Mouse (Mus musculus): ENCODE measurements around the gene Tmem104.
A peak's percentile ranks its signal among the peaks of the same experiment; 100 is the strongest.

GRCm38 (mm10) chr11:115162832-115163480, 24.3 kb upstream of the Tmem104 start, which contains the start of gene Slc9a3r1:
- TF ChIP-seq CEBPB (IDR thresholded peaks at IDR 0.05; ENCODE audit: insufficient read depth, poor library complexity, severe bottlenecking) (no peak), POLR2A (IDR thresholded peaks at IDR 0.05; ENCODE audit: insufficient read length, low read depth) (peak; percentile 86), POLR2AphosphoS2 (IDR thresholded peaks at IDR 0.05; ENCODE audit: insufficient read length, low read depth) (peak; percentile 87), MAX (IDR thresholded peaks at IDR 0.05; ENCODE audit: low read depth) (no peak), USF1 (IDR thresholded peaks at IDR 0.05; ENCODE audit: low read depth) (no peak), TCF3 (IDR thresholded peaks at IDR 0.05; ENCODE audit: insufficient read length, low read depth) (no peak), E2F4 (IDR thresholded peaks at IDR 0.05; ENCODE audit: insufficient read depth) (no peak), REST (IDR thresholded peaks at IDR 0.05; ENCODE audit: insufficient read depth, insufficient read length) (no peak), MYOG (IDR thresholded peaks at IDR 0.05; ENCODE audit: control insufficient read depth in 1 of 3, insufficient read depth in 1 of 3, insufficient read length in 2 of 3, low read depth in 2 of 3) (peak in 2 of 3 experiments; percentile 60 to 79)

Data from myocyte (in vitro differentiated cells).